Mouse (Mus musculus) embryo, embryonic 11 days (tissue): ENCODE measurements around the gene Gm37240.

Experiments used
- DNase-seq: peaks from one replicate; pipeline ENCODE4 v3.0.0-alpha.2; 2015

Gene Gm37240

GRCm38 (mm10) chr3:84978676-84979075, 908.6 kb downstream of the Gm37240 start:
- DNase-seq, result no peak

GRCm38 (mm10) chr3:84974193-84974592, 913.1 kb downstream of the Gm37240 start:
- no peak for DNase-seq

- DNase-seq, result no peak
Measured at GRCm38 (mm10) chr3:84972881-84973280, 914.4 kb downstream of the Gm37240 start.

GRCm38 (mm10) chr3:84971561-84971960, 915.8 kb downstream of the Gm37240 start:
- no peak for DNase-seq

GRCm38 (mm10) chr3:84967364-84967763, 920.0 kb downstream of the Gm37240 start:
- DNase-seq, result no peak

GRCm38 (mm10) chr3:84965156-84965555, 922.2 kb downstream of the Gm37240 start:
- no peak for DNase-seq

- no peak for DNase-seq
Measured at GRCm38 (mm10) chr3:84955857-84956256, 931.5 kb downstream of the Gm37240 start.

GRCm38 (mm10) chr3:84955011-84955775, 932.1 kb downstream of the Gm37240 start:
- no peak for DNase-seq

GRCm38 (mm10) chr3:84952585-84953187, 934.6 kb downstream of the Gm37240 start:
- DNase-seq, result no peak

- DNase-seq, result peak; percentile 88
Measured at GRCm38 (mm10) chr3:84952135-84952534, 935.2 kb downstream of the Gm37240 start.

- no peak for DNase-seq
Measured at GRCm38 (mm10) chr3:84951698-84952097, 935.6 kb downstream of the Gm37240 start.

- no peak for DNase-seq
Measured at GRCm38 (mm10) chr3:84949387-84949786, 937.9 kb downstream of the Gm37240 start.

- no peak for DNase-seq
Measured at GRCm38 (mm10) chr3:84946381-84946780, 940.9 kb downstream of the Gm37240 start.

GRCm38 (mm10) chr3:84944933-84945332, 942.4 kb downstream of the Gm37240 start:
- DNase-seq, result no peak

- DNase-seq, result peak; percentile 64
Measured at GRCm38 (mm10) chr3:84937360-84938355, 949.7 kb downstream of the Gm37240 start.

- no peak for DNase-seq
Measured at GRCm38 (mm10) chr3:84936956-84937355, 950.4 kb downstream of the Gm37240 start.

GRCm38 (mm10) chr3:84936252-84936651, 951.1 kb downstream of the Gm37240 start:
- peak; percentile 38 for DNase-seq

GRCm38 (mm10) chr3:84935729-84936128, 951.6 kb downstream of the Gm37240 start:
- no peak for DNase-seq

GRCm38 (mm10) chr3:84930683-84931082, 956.6 kb downstream of the Gm37240 start:
- DNase-seq, result no peak

GRCm38 (mm10) chr3:84929171-84929570, 958.1 kb downstream of the Gm37240 start:
- no peak for DNase-seq

GRCm38 (mm10) chr3:84927901-84928300, 959.4 kb downstream of the Gm37240 start:
- DNase-seq, result no peak

- no peak for DNase-seq
Measured at GRCm38 (mm10) chr3:84927168-84927794, 960.0 kb downstream of the Gm37240 start.

GRCm38 (mm10) chr3:84926140-84926539, 961.2 kb downstream of the Gm37240 start:
- DNase-seq, result no peak
